Mouse (Mus musculus): ENCODE measurements around the gene Tssk2. TPM values are rescaled to one million over a fixed set of nuclear protein-coding genes. Genes with fewer than 3 reads are reported as not detected.

The Tssk2 gene
- 0.08 TPM for polyA plus RNA-seq (2021)

DNA sequence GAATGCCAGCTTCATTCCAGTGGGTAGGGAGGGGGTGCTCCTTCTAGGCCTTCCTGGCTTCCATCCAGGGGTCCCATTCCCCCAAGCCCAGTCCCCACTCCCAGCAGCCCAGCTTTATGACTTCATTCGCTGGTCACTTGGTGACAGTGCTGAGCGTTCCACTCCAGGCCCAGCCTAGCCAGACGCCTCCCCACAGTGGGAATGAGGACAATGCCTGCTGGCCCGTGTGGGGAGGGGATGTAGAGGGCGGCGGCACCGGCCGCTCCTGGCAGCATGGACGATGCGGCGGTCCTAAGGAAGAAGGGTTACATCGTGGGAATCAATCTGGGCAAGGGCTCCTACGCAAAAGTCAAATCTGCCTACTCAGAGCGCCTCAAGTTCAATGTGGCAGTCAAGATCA lies at the start of gene Tssk2, which contains the start of gene Dgcr2:
Gene Tssk2 (plus strand): TSS at position 176 of the 400 bp plus-strand sequence.
Gene Dgcr2 (minus strand): TSS at position 101 of the 400 bp plus-strand sequence.
- ChIA-PET POLR2A (no interaction called here), CTCF (no interaction called here)
- no peaks in the 10 kb centered on the region for H3K27me3 ChIP-seq
- no peak for ATAC-seq
- no peak for TF ChIP-seq CTCF (IDR thresholded peaks at IDR 0.05)
- in situ Hi-C loops (cut with MboI; ENCODE audit: low pct_unique_long_range_greater_than_20kb) = no loop called here
- DNase-seq (ENCODE audit: low read depth, low spot score) = no peak

DNA sequence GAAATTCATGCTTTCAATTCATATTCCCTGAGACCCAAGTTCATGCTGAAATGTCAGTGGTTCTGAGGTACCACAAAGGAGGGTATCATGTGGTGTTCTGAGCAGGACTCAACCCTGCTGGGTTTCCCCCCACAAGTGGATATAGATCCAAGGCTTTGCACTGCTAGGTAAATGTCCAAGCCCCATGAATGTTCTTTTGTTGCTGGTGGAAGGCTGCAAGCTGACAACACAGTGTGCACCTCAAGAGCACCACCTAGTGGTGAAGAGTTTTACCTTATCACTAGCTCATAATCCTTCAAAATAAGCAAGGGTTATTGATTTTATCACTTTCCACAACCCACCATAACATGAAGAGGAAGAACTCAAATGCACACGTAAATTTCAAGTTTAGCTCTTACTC lies 49.5 kb upstream of the Tssk2 start:
- DNase-seq (ENCODE audit: low read depth, low spot score) = no peak
- no peak for TF ChIP-seq CTCF (IDR thresholded peaks at IDR 0.05)
- peak; percentile 47 for ATAC-seq
- ChIA-PET CTCF (interaction anchor here (0.9 to 6.7 kb wide), 22 partner anchors 8 to 200 kb away, joined by 3 to 45 read pairs (median 5); partner anchors contain the start of genes Car15, Klhl22 and Med15), POLR2A (interaction anchor here (0.8 to 1.1 kb wide), 2 partner anchors 37 to 105 kb away, joined by 3 to 4 read pairs; no protein-coding TSS in a partner anchor)
- no peaks in the 10 kb centered on the region for H3K27me3 ChIP-seq
- in situ Hi-C loops (cut with MboI; ENCODE audit: low pct_unique_long_range_greater_than_20kb) = no loop called here

DNA sequence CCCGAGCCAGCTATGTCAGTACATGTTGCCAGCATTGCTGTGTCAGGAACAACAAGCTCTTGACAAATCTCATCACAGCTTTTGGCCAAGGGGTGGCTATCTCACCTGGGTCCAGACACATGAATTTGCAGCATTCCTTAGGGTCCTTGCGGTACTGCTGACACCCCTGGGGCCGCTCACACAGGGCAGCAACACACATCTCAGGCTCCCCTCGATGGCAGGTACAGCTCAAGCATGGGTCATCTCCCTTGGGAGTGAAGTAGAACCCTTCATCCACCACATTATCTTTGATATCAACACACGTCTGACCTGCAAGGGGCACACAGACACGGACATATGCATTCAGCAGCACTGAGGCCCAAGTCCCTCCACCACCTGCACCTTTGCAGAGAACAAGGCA lies 49.0 kb upstream of the Tssk2 start:
- H3K27me3 ChIP-seq = no peaks in the 10 kb centered on the region
- CTCF ChIA-PET = interaction anchor here (0.9 to 6.7 kb wide), 23 partner anchors 8 to 200 kb away, joined by 3 to 45 read pairs (median 5); partner anchors contain the start of genes Car15, Klhl22 and Med15
- no peak for TF ChIP-seq CTCF (IDR thresholded peaks at IDR 0.05)
- POLR2A ChIA-PET = interaction anchor here (0.6 to 1.1 kb wide), 4 partner anchors 13 to 105 kb away, joined by 3 to 4 read pairs (median 4); no protein-coding TSS in a partner anchor
- ATAC-seq = no peak
- in situ Hi-C loops (cut with MboI; ENCODE audit: low pct_unique_long_range_greater_than_20kb) = no loop called here
- DNase-seq (ENCODE audit: low read depth, low spot score) = no peak

- CTCF ChIA-PET = interaction anchor here (0.9 to 6.7 kb wide), 5 partner anchors 7 to 123 kb away, joined by 3 to 45 read pairs (median 7); partner anchors contain the start of gene Car15
- TF ChIP-seq CTCF (IDR thresholded peaks at IDR 0.05) = no peak
- H3K27me3 ChIP-seq = no peaks in the 10 kb centered on the region
- no peak for ATAC-seq
- in situ Hi-C loops (cut with MboI; ENCODE audit: low pct_unique_long_range_greater_than_20kb) = no loop called here
- no peak for DNase-seq (ENCODE audit: low read depth, low spot score)
- POLR2A ChIA-PET = no interaction called here
Measured at GRCm38 (mm10) chr16:17851331-17851730, 47.1 kb upstream of the Tssk2 start.

GRCm38 (mm10) chr16:17851860-17852259 lies 46.6 kb upstream of the Tssk2 start:
- no peak for DNase-seq (ENCODE audit: low read depth, low spot score)
- in situ Hi-C loops (cut with MboI; ENCODE audit: low pct_unique_long_range_greater_than_20kb) = no loop called here
- no peak for ATAC-seq
- CTCF ChIA-PET = interaction anchor here (1.7 to 6.7 kb wide), 4 partner anchors 8 to 124 kb away, joined by 3 to 45 read pairs (median 16); no protein-coding TSS in a partner anchor
- TF ChIP-seq CTCF (IDR thresholded peaks at IDR 0.05) = no peak
- no peaks in the 10 kb centered on the region for H3K27me3 ChIP-seq
- POLR2A ChIA-PET = no interaction called here

GRCm38 (mm10) chr16:17853263-17853662 lies 45.2 kb upstream of the Tssk2 start:
- no peak for DNase-seq (ENCODE audit: low read depth, low spot score)
- in situ Hi-C loops (cut with MboI; ENCODE audit: low pct_unique_long_range_greater_than_20kb) = no loop called here
- CTCF ChIA-PET = interaction anchor here (0.7 to 1.7 kb wide), 2 partner anchors 9 to 11 kb away, joined by 3 to 5 read pairs; no protein-coding TSS in a partner anchor
- no peaks in the 10 kb centered on the region for H3K27me3 ChIP-seq
- POLR2A ChIA-PET = no interaction called here
- no peak for ATAC-seq
- no peak for TF ChIP-seq CTCF (IDR thresholded peaks at IDR 0.05)

DNA sequence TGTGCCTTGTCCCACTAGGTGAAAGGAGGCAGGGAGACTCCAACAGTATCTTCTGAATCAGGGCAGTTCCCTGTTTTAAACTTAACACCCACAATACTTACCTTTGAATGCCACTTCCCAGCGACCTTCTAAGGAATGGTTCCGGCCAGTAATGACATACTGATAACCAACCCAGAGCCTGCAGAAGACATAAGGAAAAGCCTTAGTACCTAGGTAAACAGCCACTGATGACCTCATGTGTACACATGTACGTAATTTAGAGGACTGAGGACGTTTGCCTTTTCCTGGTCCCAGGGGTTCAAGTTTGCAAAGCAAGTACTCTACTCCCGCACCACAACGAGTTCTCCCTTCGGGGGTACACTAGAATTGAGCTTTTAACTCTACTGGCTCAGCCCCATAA lies 41.3 kb upstream of the Tssk2 start:
- ChIA-PET CTCF (interaction anchor here (1.0 kb wide), 1 partner anchor 8 kb away, joined by 3 read pairs; no protein-coding TSS in a partner anchor), POLR2A (no interaction called here)
- in situ Hi-C loops (cut with MboI; ENCODE audit: low pct_unique_long_range_greater_than_20kb) = no loop called here
- DNase-seq (ENCODE audit: low read depth, low spot score) = no peak
- H3K27me3 ChIP-seq = no peaks in the 10 kb centered on the region
- no peak for ATAC-seq
- no peak for TF ChIP-seq CTCF (IDR thresholded peaks at IDR 0.05)

DNA sequence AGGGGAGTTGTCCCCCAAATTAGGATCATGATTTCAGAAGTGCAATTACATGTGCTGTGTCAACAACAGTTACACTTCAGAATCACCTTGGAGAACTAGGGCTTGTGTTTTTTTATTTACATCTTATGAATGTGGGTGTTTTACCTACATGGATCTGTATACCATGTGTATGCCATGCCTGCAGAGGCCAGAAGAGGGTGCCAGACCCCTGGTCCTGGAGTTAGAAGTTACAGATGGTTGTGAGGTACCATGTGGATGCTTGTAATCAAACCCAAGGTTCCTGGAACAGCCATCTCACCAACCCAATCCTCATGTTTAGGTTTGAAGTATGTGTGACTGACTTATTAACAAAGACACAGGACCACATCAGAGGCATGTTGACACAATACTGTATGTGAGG lies 39.8 kb upstream of the Tssk2 start:
- ChIA-PET CTCF (interaction anchor here (0.8 kb wide), 1 partner anchor 9 kb away, joined by 3 read pairs; no protein-coding TSS in a partner anchor), POLR2A (no interaction called here)
- in situ Hi-C loops (cut with MboI; ENCODE audit: low pct_unique_long_range_greater_than_20kb) = no loop called here
- no peak for ATAC-seq
- DNase-seq (ENCODE audit: low read depth, low spot score) = no peak
- peak; percentile 70 for TF ChIP-seq CTCF (IDR thresholded peaks at IDR 0.05)
- no peaks in the 10 kb centered on the region for H3K27me3 ChIP-seq

GRCm38 (mm10) chr16:17865293-17865692 lies 33.1 kb upstream of the Tssk2 start:
- in situ Hi-C loops (cut with MboI; ENCODE audit: low pct_unique_long_range_greater_than_20kb) = no loop called here
- ATAC-seq = no peak

GRCm38 (mm10) chr16:17865770-17866169 lies 32.7 kb upstream of the Tssk2 start:
- no peak for ATAC-seq
- ChIA-PET POLR2A (interaction anchor here (0.6 kb wide), 1 partner anchor 53 kb away, joined by 3 read pairs; no protein-coding TSS in a partner anchor), CTCF (interaction anchor here (5.3 kb wide), 1 partner anchor 15 kb away, joined by 26 read pairs; no protein-coding TSS in a partner anchor)
- no peaks in the 10 kb centered on the region for H3K27me3 ChIP-seq
- TF ChIP-seq CTCF (IDR thresholded peaks at IDR 0.05) = no peak
- in situ Hi-C loops (cut with MboI; ENCODE audit: low pct_unique_long_range_greater_than_20kb) = no loop called here
- no peak for DNase-seq (ENCODE audit: low read depth, low spot score)

More at GRCm38 (mm10) chr16:17865293-17865692, 33.1 kb upstream of the Tssk2 start:
- no peak for TF ChIP-seq CTCF (IDR thresholded peaks at IDR 0.05)
- DNase-seq (ENCODE audit: low read depth, low spot score) = no peak
- no peaks in the 10 kb centered on the region for H3K27me3 ChIP-seq
- ChIA-PET CTCF (interaction anchor here (1.2 to 1.3 kb wide), 2 partner anchors 12 to 16 kb away, joined by 5 read pairs; no protein-coding TSS in a partner anchor), POLR2A (interaction anchor here (0.6 kb wide), 1 partner anchor 52 kb away, joined by 3 read pairs; no protein-coding TSS in a partner anchor)

GRCm38 (mm10) chr16:17871248-17871647 lies 27.2 kb upstream of the Tssk2 start:
- in situ Hi-C loops (cut with MboI; ENCODE audit: low pct_unique_long_range_greater_than_20kb) = no loop called here
- no peak for ATAC-seq
- DNase-seq (ENCODE audit: low read depth, low spot score) = no peak
- H3K27me3 ChIP-seq = no peaks in the 10 kb centered on the region
- ChIA-PET CTCF (no interaction called here), POLR2A (no interaction called here)
- TF ChIP-seq CTCF (IDR thresholded peaks at IDR 0.05) = no peak
